Mouse (Mus musculus) ovary, postnatal 36 days (tissue): ENCODE results near the gene Cyp2d12.
"Not testable (repeated sequence)": the region's sequence is repeated elsewhere in the genome, so short reads cannot be mapped to it uniquely, and the experiment has no call there.

Experiments used
- DNase-seq: peaks from one replicate; pipeline ENCODE4 v3.0.0; 2022; ENCODE audit warnings: low spot score, mixed read lengths

Cyp2d12 gene

GRCm38 (mm10) chr15:82554531-82555230 lies at the start of gene Cyp2d12:
Gene Cyp2d12 (plus strand): TSS chr15:82555072.
- no peak for DNase-seq

DNA sequence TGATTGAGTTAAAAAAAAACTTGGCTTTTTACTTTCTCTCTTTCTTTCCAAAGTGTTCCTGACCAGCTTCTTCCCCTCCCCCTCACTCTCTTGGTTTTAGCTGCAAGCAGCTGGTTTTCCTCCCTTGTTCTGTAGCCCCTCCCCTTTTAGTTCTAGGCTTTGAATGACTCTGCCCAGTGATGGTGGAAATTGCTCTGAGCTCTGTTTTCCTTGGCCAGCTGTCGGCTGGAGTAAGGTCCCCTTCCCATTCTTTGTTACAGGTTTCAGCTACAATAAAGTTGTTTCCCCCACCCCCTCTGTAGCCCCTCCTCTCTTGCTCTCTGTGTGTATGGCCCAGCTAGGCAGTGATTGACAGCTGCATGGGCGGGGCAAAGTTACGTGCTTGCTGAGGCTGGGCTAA lies 47.9 kb upstream of the Cyp2d12 start:
- DNase-seq: no peak

GRCm38 (mm10) chr15:82507740-82508139 lies 47.1 kb upstream of the Cyp2d12 start:
- not testable (repeated sequence) for DNase-seq

DNA sequence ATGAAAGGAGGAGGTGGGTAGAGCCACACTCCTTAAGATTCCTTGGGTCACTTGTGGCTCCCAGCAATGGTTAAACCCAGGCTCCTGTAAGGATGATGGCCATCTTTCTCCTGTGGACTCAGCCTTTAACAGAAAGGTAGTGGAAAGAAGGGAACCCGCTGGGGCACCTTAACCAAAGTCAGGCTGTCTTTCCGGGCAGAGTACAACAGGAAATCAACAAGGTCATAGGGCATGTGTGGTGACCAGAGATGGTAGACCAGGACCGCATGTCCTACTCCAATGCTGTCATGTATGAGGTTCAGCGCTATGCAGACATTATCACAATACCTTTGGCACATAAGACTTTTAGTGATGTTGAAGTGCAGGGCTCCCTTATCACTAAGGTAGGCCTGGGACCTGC lies 45.4 kb upstream of the Cyp2d12 start:
- DNase-seq: not testable (repeated sequence)

- DNase-seq: not testable (repeated sequence)
Measured at GRCm38 (mm10) chr15:82510500-82510899, 44.4 kb upstream of the Cyp2d12 start.

DNA sequence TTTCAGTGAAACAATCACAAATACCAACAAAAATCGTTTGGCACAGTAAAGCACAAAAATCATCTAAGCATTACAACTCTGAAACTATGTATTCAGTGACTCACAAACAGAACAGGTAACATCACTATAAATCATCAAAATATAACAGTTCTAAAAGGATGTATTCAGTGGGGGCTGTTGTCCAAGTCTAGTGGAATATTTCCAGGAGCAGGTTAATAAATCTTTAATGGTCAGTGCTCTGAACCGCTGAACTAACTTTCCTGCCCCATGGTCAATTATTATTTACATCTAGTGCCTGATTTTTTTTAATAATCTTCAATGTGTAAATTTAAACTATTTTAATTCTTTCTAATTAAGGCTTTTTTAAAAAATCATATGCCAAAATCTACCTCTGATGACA lies 42.8 kb upstream of the Cyp2d12 start:
- DNase-seq: not testable (repeated sequence)

- DNase-seq: not testable (repeated sequence)
Measured at GRCm38 (mm10) chr15:82516174-82516573, 38.7 kb upstream of the Cyp2d12 start.

- DNase-seq: not testable (repeated sequence)
Measured at GRCm38 (mm10) chr15:82527371-82527770, 27.5 kb upstream of the Cyp2d12 start.

DNA sequence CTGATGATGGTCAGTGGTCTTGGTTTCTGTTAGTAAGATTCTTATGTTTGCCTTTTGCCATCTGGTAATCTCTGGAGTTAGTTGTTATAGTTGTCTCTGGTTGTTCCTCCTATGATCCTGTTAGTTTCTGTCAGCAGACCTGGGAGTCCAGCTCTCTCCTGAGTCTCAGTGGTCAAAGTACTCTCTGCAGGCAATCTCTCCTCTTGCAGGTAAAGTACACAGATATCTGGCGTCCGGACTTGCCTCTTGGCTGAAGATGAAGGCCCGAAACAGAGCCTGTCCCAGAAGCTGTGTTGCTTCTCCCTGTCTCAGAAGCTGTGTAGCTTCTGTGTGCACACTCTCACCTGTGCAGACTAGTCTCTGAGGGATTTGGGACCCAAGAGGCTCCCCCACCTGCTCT lies 22.2 kb upstream of the Cyp2d12 start:
- DNase-seq: not testable (repeated sequence)

- not testable (repeated sequence) for DNase-seq
Measured at GRCm38 (mm10) chr15:82542976-82543375, 11.9 kb upstream of the Cyp2d12 start.

GRCm38 (mm10) chr15:82544561-82544960 lies 10.3 kb upstream of the Cyp2d12 start:
- DNase-seq: not testable (repeated sequence)

DNA sequence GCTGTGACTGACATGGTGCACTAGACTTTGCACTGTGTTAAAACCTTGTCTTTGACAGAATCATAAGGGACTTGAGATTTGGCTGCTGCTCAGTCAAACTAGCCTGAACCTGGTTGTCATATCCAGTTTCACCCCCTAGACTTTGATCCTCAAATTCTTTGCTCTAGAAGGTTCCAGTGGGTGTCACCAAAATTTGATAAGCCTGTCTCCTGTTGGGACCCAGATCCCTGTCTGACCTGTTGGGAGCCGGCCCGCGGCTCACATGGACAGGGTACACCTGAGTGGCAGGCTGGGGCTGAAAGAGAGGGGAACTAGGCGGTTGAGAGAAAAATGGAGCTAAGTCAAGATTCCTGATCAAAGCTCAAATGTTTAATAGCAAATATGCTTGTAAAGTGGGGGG lies 7.1 kb upstream of the Cyp2d12 start:
- DNase-seq: not testable (repeated sequence)

DNA sequence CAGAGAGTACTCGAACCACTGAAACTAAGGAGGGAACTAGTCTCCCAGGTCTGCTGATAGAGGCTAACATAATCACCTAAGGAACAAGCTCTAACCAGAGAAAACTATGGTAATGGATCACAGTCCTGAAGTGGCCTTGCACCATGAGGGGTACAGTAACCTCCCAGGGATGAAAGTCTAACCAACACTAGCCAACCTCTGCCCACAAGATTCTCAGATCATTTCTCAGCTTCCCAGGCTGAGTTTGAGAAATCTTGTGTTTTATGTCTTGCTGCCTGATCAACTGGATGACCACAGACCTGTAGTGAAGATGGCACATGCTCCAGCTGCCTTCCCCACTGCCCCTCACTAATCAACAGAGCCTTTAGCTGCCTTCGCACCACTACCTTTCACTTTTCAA lies 1.7 kb upstream of the Cyp2d12 start:
- not testable (repeated sequence) for DNase-seq

DNA sequence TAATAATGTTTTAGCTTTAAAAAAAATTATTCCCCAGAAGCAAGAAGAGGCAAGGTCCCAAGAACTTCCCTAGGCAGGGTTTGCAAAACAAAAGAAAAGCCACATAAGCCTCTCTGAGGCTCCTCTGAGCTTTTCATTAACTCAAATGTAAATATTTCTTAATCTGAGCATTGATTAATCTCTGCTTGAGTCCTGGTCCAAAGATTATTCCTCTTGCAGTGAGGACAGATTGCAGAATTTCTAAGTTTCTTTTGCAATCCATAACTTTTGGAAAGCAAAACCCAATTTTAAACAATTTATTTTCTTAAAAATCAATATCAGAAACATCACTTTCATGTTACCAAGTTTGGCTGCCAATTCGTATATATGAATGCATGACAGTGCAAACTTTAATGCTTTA lies 18.0 kb downstream of the Cyp2d12 start:
- no peak for DNase-seq

GRCm38 (mm10) chr15:82579071-82579470 lies 24.2 kb downstream of the Cyp2d12 start:
- no peak for DNase-seq

DNA sequence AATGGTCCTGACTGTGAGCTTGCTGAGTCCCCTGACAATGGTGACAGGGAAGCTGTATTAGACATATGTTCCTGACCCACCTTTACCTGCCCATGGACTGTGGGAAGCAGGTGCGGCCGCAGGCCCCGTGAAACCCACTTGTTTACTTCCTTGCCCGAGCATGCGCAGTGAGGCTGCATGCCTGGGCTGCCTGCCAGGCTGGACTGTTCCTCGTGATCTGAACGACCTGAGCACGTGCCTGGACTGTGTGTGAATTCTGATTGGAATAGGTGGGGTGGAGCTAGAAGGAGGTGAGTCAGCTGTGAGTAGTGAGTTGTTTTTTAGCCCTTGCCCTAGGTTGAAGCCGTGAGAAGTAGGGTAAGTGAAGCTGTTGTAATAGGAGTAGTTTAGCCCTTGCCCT lies 27.7 kb downstream of the Cyp2d12 start:
- DNase-seq: no peak
